Mouse (Mus musculus): ENCODE data around the gene Olfr744.

- no peak for TF ChIP-seq CTCF (IDR thresholded peaks at IDR 0.05; ENCODE audit: extremely low read depth, insufficient read depth, low read length)
- TF ChIP-seq POLR2A (IDR thresholded peaks at IDR 0.05; ENCODE audit: extremely low read depth, insufficient read depth, low read length): no peak
These were observed 24.4 kb downstream of the Olfr744 start, which contains the start of gene Olfr745 for GRCm38 (mm10) chr14:50639088-50639487.
